Mouse (Mus musculus) liver, adult 2 months (tissue): Measurements from ENCODE around the gene Armt1.

Source experiments
- CTCF ChIP-seq: fragments of 200-500 bp; IDR thresholded peaks from 2 replicates; pipeline ENCODE4 v1.5.1; 2011; ENCODE audit warnings: low read depth, low read length, control low read depth
- POLR2A ChIP-seq: fragments of 200-500 bp; IDR thresholded peaks from 2 replicates; pipeline ENCODE4 v1.6.1; 2011; ENCODE audit warnings: low read length, control low read depth; ENCODE audit not compliant: insufficient read depth; ENCODE audit errors: extremely low read depth

DNA sequence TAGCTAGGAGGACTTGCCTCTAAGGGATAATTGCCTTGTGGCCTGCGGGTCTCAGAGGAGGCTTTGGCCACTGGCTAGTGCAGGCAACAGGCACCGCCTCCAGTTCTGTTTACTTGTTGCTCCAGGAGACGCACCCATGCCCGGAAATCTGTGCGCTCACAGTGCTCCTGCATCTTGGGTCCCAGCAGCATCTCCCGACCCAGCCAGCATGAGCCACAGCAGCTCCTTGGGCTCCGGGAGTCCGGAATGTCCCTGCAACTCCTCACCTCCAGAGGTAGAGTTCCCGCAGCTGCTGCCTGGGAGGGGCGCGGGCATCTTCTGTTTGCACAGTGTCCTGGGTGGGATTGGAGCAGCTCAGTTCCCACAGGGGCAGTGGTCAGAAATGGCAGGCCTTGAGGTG is 50.1 kb downstream of the Armt1 start, which contains the start of gene Ccdc170:
- TF ChIP-seq POLR2A (no peak), CTCF (no peak)
